Mouse (Mus musculus) liver, adult (tissue): ENCODE data around the gene Nanos3.

ENCODE experiments used
- GATA4 ChIP-seq: IDR thresholded peaks from 2 replicates; pipeline ENCODE4 v1.6.1; 2014; ENCODE audit warnings: mild to moderate bottlenecking, low read length; ENCODE audit not compliant: insufficient replicate concordance

Nanos3 gene

DNA sequence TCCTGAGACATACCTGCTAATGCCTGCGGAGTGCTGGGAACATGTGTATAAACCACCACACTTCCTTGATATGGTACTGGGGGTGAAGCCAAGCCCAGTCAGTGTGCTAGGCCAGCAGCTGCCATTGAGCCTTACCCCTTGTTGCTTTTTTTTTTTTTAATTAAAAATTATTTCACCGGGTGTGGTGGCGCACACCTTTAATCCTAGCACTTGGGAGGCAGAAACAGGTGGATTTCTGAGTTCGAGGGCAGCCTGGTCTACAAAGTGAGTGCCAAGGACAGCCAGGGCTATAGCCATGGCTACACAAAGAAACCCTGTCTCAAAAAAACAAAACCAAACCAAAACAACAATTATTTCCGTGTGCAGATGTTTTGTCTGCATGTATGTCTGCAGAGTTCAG, 20.1 kb upstream of the Nanos3 start:
- TF ChIP-seq GATA4, result no peak

DNA sequence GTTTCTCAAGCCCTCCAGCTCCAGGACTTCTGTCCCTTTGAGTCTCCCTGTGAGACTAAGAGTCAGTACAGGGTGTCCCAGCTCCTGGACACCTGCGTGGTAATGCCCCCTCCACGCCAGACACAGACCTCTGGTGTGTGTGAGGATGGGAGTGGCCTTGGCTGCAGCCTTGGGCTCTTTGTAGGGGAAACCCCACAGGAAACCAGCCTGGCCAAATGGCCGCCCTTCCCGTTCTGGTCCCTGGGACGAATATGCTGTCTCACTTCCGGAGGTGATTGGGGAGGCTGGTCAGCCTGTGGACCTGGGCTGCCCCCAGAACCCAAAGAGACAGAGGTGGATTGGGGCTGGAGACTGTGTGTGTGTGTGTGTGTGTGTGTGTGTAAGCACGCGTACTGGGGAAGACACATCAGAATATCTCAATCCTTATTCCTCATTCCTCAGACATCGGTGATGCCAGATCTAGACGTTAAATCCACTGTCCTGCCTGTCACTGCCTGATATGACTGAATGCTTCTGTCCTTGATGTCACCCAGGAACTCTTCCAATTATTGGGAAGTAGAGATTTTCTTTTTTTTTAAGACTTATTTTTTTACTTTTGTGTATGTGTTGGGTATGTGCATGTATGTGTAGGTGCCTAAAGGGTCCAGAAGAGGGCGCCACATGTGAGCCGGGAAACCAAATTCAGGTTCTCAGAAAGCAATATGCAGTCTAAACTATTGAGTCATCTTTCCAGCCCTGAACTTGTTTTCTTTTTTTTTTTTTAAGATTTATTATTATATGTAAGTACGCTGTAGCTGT, 19.2 kb upstream of the Nanos3 start:
- peak; percentile 63; the same call in 1 of the 2 replicates for TF ChIP-seq GATA4

DNA sequence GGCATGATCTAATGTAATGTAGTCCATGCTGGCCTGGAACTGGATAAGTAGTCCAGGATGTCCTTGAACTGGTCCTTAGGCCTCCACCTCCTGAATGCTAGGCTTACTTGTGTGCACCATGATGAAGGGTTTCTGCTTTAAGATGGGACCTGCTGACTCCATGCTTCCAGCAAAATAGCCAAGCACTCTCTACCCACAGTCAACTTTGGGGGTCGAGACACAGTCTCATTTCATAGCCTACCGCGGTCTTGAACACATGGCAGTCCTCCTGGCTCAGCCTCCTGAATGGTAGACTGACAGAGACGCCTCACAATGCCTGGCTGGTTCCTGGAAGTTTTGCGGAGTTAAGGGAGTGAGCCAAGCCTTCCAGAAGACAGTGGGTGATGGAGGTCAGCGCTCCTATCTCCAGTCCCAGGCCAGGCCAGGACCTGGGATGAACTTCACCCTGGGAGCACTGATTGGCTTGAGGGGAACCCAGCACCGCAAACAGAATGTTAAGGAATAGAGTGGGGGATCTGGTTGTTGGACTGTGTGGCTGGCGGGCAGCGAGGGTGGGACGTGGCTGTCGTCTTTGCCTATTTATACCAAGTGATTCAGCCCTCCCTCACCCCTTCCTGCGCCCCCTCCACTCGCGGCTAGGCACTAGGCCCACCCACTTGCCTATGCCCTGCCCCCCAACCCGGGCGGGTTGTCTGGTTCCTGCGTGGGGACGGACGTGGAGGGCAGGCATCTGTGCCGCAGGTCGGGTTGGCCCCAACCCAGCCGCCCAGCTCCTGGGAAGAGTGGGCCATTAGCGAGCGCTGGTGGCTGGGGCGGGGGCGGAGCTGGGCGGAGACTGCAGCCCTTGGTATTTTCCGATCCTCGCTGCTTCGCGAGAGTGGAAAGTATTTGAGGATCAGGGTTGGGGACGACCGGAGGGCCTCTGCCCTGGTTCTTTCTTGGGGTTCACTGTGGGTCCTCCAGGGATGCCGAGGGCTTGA, 18.2 kb upstream of the Nanos3 start:
- peak; percentile 43; the same call in 1 of the 2 replicates for TF ChIP-seq GATA4

DNA sequence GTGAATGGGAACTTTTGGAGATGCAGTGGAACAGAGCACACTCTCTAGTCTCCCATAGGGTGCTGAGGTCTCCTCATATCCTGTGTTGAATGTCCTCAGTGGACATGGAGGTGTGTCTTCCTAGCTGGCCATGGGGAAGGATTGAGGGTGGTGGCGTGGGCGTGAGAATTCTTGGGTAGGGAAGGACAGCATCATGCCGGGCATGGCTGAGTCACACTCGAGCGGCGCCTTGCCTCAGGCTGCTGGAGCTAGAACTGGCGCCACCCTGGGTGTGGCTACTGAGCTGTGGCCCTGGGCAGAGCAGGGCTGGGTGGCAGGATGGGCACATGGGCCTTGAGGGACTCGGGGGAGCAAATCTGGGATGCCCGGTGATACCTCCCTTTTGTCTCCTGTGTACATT, 17.4 kb upstream of the Nanos3 start:
- no peak for TF ChIP-seq GATA4

DNA sequence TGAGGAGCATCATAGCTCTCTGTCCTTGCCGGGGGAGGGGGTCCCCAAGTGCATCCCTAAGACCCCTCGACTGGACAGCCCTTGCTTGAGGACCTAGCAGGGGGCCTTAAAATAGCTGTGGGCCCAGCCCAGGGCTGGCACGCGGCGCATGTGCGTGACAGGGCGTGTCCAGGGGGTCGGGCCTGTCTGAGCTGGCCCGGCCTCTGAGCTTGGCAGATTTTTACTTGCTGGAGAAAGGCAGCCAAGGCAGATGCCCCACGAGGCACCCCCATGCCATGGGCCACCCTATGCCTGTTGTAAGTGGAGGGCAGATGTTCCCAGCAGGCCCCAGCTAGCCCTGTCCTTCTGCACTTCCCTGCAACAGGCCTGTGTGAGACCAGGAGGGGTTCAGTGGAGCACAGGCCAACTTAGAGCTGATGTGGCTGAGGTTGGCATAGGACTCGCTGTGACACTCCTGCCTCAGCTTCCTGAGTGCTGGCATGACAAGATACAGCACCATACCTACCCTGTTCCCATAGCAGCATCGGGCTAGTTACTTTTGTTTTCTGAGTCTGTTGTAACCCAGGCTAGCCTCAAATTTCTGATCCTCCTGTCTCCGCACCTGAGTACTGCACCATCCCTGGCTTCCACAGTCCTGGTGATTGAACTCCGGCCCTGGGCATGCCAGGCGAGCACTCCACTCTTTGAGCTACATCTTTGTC, 16.7 kb upstream of the Nanos3 start:
- no peak for TF ChIP-seq GATA4

DNA sequence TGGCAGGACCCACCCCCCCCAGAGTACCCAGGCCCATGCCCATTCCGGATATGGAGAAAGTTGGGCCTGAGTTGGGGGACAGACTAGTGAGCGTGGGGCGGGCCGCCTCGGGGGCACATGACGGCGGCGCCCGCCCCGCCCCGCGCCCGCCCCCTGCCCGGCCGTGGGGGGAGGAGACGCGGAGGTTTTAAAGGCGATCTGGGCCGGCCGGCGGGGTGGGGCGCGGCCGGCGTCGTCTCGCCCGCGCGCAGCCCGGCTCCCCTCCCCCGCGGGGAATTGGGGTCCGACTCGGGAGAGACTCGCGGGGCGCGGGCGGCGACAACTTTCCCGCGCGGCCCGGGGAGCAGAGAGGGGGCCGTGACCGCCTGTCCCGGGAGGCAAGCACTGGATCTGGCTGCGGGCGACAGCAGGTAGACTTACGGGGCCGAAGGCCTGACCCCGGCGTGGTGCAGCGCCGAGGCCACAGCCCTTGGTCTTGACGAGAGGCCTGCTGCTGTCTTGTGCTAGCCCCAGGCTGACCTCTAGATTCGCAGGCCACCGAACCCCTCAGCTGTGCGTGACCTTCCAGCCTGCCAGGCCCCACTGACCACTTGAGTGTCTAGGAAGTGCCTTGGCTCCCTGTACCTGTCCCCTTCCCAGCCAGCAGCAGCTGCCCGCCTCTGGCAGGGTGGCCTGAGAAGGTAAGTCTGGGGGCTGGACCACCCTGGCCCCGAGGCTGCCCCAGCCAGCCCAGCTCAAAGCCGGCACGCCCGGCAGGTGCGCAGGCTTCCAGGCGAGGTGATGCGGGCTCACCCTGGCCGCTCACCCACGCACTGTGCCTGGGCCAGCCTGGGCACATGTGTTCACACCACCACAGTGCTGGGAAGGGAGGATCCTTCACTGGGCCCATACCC, 15.9 kb upstream of the Nanos3 start:
- no peak for TF ChIP-seq GATA4

DNA sequence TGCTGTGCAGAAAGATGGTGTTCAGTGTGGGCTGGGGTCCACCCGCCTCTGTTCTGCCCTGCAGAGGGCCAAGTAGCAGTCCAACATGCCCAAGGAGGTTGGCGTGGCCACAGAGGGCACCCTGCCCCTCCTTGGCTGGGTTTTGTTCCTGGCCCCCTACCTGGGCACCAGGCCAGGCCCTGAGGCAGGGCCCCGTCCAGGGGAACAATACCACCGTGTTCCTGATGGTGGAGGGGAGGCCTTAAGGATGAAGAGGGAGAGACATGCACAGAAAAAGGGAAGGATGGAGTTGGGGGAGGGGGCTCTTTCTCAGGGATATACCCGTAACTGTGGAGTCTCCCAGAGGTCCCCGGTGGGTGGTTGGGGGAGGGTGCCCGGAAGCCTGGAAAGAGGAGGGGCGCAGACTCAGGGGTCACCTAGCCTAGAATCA, 15.1 kb upstream of the Nanos3 start:
- no peak for TF ChIP-seq GATA4

DNA sequence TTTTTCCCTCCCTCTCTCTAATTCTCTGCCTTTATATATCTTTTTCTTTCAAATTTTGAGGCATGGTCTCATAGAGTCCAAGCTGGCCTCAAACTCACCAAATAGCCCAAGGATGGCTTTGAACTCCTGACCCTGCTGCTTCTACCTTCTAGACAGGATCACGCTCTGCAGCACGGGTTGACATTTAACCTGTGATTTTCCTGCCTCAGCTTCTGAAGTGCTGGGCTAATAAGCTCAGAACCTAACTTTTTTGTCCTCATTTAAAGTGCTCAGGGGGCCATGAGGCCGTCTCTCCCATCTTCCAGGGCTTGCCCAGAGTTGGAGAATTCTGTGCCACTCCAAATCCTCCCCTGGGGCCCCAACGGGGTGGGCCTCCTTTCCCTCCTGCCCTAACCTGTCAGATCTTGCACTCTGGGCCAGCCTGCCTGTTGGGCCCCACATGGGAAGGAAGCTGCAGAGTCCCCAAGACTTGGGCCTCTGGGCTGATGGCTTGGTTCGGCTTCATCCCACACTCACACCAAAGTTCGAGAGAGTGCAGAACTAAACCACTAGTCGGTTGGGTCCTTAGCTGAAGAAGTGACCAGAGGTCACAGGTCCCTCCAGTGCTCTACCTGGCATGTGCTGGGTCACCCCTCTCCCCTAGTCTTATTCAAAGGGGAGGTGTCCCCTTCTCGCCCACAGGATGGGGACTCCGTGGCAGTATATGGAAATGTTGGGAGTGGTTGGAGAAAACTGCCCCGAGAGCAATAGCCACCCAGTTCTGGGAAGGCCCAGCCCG, 14.5 kb upstream of the Nanos3 start:
- TF ChIP-seq GATA4, result no peak

DNA sequence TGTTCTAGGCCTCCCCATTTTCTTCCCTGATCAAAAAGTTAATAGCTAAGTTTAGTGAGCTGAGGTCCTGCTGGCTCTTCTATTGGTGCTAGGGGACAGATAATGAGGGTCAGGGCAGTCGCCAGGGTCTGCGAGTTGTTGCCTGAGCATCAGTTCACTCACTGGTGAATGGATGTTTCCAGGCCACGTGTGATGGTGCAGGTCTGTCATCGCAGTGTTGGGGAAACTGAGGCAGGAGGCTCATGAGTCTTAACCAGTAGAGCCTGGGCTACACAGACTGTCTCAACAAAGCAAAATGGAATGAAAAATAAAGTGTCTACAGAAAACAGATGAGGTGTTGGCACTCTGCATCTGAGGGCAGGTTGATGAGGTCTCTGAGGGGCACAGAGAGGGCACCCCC, 13.9 kb upstream of the Nanos3 start:
- TF ChIP-seq GATA4, result no peak

DNA sequence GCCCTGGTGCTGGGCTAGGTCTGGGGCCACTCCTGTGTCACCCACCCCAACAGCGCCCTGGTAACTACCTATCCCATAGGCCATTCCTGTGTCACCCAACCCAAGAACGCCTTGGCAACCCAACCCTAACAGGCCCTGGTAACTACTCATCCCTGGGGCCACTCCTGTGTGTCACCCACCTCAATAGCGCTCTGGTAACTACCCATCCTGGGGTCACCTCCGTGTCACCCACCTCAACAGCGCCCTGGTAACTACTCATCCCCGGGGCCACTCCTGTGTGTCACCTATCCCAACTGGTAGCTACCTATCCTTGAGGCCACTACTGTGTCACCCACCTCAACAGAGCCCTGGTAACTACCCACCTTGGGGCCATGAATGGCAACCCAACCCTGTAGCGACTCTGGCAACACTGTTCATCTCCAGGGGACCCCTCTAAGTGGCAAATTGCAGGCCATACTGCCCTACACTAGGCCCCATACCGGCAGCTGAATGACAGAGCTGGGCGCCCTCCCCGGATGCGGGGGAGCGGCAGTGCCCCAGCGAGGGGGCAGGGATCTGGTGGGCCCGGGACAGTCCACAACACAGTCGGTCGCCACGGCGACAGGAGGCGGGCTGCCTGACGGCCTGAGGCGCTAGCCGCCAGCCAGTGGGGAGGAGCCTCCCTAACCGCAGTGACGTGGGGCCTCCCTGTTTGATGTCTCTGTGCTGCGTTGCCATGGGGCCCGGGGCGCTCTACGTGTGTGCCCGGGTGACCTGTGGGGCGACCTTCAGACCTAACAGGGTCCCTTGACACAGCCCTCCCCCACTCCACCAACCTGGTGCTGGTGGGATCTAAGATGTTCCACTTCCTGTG, 13.1 kb upstream of the Nanos3 start:
- TF ChIP-seq GATA4, result no peak

DNA sequence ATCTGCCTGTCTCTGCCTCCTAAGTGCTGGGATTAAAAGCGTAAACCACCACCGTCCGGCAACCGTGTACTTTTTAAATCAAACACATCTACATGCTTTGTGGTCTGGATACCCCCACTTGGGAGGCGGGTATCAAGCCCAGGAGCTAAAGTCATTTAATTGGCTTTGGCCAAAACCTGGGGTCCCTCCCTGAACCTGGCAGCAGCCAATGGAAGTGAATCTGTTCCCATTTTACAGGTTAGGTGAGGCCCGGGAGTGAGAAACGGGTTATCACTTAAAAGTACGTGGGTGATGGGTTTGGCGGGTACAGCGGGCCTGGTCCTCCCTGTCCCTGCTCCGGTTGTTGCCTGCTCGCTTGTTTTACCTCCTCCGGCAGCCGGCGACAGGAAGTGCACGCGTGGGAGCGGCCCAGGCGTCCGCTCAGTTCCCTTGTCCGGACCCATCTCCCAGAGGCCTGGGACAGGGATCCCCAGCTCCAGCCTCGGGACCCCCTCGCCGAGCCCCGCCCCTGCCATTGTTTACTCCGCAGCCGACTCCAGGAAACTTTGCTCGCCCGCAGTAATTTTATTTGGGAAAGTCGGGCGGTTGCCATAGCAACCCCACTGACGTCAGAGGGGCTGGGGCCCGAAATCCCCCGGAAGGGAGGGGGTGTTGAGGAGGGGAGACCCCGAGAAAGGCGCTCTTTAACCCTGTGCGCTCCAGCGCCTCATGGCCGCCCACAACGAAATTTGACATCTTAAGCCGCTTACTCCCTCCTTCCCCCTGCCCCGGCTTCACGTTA, 12.3 kb upstream of the Nanos3 start:
- TF ChIP-seq GATA4, result no peak

DNA sequence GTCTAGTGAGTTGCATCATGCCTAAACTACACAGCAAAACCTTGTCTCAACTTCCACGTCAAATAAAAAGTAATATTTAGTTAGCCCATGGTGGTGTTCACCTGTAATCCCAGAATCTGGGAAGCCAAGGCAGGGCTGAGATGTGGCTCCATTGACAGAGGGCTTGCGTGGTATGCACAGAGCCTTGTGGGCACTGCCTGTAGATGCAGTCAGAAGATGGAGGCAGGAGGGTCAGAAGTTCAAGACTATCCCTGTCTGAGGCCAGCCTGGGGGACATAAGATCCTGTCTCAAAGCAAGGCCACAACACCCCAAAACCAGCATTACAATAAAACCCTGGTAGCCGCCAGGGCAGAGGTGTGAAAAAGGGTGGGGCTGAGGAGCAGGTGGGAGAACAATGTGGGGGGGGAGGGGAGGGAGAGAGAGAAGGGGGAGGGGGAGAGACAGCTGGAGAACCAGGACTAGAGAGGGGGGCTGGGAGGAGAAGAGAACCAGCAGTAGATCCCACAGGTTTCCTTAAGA, 9.3 kb upstream of the Nanos3 start:
- no peak for TF ChIP-seq GATA4
